Mouse (Mus musculus) brain, embryonic 14.5 days (tissue): ENCODE results near the gene Tfe3.

ENCODE experiments used
- CTCF ChIP-seq: fragments of 200-500 bp; IDR thresholded peaks from 2 replicates; pipeline ENCODE4 v1.5.1; 2012; ENCODE audit warnings: inconsistent platforms, mild to moderate bottlenecking, moderate library complexity, borderline replicate concordance; ENCODE audit not compliant: insufficient read depth, insufficient read length; ENCODE audit errors: extremely low read depth
- POLR2A ChIP-seq: fragments of 200-500 bp; IDR thresholded peaks from 2 replicates; pipeline ENCODE4 v1.6.1; 2012; ENCODE audit warnings: mild to moderate bottlenecking, inconsistent platforms, borderline replicate concordance; ENCODE audit not compliant: poor library complexity, insufficient read depth, insufficient read length, severe bottlenecking; ENCODE audit errors: extremely low read depth

DNA sequence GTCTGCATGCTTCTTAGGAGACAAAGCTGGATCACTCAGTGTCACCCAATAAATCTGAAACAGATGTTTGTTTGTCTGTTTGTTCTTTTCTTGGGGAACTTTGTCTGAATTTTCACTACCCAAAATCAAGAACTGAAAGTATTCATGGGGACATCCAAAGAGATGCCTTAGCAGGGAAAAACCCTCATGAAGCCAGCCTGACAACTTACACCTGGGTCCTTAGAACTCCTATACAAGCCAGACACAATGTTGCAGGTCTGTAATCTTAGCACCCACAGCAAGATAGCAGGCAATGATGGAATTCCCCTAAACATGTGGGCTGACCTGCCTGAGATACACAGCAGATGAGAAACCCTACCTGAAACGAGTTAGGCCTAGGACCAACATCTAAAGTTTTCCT is 17.4 kb upstream of the Tfe3 start:
- TF ChIP-seq CTCF = no peak
- TF ChIP-seq POLR2A = no peak
